Mouse (Mus musculus) testis, postnatal 14 days (tissue): ENCODE measurements around the gene Dctn2.
A peak's percentile ranks its signal among the peaks of the same experiment; 100 is the strongest.
"Not testable (repeated sequence)": the region's sequence is repeated elsewhere in the genome, so short reads cannot be mapped to it uniquely, and the experiment has no call there.

Source experiments
- DNase-seq: peaks from one replicate; pipeline ENCODE4 v3.0.0; 2021; ENCODE audit warnings: low spot score

The Dctn2 gene

GRCm38 (mm10) chr10:127289573-127290191 is 23.5 kb downstream of the Dctn2 start:
- DNase-seq = peak; percentile 82

DNA sequence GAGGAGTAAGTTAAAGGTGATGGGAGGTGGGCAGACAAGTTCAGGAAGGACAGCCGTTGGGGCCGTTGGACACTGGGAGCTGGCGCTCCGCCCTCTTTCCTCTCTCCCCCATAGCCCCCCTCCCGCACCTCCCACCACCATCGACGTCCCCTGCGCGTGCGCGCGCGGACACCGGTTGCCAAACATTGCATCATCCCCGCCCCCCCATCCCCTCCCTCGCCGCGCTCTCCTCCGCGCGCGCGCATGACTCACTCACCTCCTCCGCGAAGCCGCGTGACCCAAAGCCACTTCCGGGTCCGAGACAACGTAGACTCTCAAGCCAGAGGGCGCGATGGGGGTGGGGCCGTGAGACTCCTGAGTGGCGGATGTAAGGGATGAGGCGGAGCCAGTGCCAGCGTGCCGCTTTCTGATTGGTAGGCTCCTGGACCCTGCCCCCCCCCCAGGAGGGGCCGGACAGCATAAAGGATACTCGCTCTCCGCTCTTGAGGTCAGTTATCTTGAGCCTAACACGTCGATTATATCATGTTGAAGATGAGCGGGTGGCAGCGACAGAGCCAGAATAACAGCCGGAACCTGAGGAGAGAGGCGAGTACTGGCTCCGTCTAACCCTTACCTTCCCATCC is 24.2 kb downstream of the Dctn2 start:
- peak; percentile 100 for DNase-seq

- peak; percentile 62 for DNase-seq
Measured at GRCm38 (mm10) chr10:127290930-127291880, 25.0 kb downstream of the Dctn2 start.

DNA sequence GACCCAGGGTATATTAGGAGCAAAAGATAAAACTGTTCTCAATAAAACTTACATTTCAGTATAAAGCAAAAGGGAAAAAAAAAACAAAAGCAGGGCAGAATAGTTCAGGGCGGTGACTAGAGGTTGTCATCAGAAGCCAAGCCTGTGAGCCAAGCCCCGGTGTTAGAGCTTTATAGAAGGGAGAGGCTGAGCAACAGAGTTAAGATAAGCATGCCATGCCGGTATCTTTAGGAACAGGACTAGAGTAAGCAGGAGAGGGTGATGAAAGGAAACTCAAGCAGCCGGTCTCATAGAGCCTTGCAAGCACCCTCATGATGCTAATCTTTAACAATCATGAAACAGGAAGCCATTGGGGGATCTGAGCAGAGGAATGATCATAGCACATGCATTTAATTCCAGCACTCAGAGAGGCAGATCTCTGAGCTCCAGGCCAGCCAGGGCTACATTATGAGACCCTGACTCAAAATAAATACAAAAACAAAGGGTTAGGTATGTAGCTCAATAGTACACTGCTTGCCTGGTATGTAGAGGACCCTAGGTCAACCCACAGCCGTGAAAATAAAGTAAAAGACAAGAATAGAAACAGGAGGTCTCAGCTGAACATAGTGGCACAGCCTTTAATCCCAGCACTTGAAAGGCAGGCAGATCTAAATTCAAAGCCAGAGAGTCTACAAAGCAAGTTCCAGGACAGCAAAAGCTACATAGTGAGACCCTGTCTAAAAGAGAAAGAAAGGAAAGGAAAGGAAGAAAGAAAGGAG is 25.9 kb downstream of the Dctn2 start:
- DNase-seq = no peak

- DNase-seq = peak; percentile 47
Measured at GRCm38 (mm10) chr10:127292987-127293538, 26.9 kb downstream of the Dctn2 start.

DNA sequence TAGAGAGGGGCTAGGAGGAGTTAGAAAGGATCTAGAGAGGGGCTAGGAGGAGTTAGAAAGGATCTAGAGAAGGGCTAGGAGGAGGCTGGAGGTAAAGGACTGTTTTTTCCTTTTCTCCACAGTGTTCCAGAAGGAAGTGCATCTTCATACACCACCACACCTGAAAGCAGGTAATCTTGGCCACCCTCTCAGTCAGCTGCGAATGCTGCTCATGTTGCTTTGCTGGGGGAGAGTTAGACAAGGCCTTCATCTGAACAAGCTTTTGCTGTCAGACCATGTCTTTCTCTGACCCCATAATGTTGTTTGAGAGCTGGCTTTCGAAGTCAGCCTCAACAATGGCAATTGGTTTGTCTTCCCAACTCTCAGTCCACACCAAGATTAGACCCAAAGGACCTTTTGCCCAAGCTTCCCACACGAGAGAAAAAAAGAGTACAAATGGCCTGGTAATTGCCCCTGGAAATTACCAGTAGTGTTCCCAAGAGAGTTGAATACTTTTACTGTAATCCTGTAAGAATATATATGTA is 27.5 kb downstream of the Dctn2 start:
- DNase-seq = no peak

- DNase-seq = no peak
Measured at GRCm38 (mm10) chr10:127294895-127295510, 28.8 kb downstream of the Dctn2 start.

GRCm38 (mm10) chr10:127295986-127296794 is 30.0 kb downstream of the Dctn2 start:
- no peak for DNase-seq

DNA sequence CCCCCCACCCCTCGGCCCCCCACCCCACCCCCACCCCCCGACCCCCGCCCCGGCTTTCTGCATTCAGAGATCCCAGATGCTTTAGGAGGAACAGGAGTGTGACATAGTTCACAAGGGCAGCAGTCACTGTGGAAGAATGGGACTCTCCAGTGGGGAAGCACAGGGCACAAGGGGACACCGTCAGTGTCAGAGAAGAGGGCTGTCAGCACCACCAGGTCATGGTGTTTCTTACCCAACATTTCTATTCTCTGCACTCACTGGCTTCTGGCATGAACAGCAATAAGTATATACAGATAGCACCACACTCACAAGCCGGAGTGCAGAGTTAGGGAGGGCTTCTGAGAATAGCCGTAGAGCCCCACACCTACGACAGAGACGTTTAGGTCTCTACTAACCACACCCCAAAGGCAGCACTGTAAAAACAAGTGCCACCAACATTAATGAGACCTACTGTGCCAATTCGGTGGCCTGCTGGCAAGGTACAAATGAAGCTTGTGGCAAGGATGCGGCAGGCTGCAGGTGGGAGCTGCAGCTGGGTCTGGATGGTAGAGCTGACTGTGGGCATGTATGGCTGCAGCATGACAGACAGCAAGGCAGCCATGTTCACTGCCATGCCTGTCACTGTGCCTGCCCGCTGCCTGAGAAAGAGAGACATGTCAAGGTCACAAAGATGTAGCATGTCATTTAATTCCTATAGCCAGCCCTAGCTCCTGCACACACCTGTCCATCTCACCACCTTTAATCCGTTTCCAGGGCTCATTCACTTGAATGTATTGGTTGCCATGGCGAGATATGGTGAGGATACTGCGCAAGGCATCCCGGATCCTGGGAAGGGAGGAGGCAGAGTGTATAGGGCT is 31.1 kb downstream of the Dctn2 start:
- no peak for DNase-seq

DNA sequence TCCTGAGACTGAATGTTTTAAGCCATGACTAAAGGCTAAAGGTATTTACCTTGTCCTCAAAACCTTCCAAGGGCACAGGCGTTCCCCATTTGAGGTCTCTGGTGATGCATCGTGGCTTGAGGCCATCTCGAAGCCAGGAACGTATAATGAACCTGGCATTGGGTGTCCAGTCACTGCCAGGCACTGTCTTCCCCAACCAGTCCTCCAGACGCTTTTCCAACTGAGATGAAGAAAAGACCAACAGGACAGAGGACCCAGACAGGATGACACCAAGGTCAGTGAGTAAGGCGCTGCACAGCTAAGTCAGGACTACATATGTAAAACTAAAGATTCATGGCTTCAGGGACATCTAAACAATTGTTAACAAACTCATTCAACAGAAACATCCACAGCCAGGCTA is 34.2 kb downstream of the Dctn2 start:
- DNase-seq = no peak

GRCm38 (mm10) chr10:127303136-127303535 is 37.0 kb downstream of the Dctn2 start:
- no peak for DNase-seq

DNA sequence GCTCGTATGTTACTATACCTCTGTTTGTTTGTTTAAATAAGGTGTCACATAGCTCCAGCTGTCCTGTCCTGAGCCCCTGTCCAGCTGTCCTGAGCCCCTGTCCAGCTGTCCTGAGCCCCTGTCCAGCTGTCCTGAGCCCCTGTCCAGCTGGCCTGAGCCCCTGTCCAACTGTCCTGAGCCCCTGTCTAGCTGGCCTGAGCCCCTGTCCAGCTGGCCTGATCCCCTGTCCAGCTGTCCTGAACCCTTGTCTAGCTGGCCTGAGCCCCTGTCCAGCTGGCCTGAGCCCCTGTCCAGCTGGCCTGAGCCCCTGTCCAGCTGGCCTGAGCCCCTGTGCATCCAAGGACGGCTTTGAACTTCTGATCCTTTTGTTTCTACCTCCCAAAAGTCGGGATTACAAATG is 43.0 kb downstream of the Dctn2 start:
- DNase-seq = not testable (repeated sequence)

DNA sequence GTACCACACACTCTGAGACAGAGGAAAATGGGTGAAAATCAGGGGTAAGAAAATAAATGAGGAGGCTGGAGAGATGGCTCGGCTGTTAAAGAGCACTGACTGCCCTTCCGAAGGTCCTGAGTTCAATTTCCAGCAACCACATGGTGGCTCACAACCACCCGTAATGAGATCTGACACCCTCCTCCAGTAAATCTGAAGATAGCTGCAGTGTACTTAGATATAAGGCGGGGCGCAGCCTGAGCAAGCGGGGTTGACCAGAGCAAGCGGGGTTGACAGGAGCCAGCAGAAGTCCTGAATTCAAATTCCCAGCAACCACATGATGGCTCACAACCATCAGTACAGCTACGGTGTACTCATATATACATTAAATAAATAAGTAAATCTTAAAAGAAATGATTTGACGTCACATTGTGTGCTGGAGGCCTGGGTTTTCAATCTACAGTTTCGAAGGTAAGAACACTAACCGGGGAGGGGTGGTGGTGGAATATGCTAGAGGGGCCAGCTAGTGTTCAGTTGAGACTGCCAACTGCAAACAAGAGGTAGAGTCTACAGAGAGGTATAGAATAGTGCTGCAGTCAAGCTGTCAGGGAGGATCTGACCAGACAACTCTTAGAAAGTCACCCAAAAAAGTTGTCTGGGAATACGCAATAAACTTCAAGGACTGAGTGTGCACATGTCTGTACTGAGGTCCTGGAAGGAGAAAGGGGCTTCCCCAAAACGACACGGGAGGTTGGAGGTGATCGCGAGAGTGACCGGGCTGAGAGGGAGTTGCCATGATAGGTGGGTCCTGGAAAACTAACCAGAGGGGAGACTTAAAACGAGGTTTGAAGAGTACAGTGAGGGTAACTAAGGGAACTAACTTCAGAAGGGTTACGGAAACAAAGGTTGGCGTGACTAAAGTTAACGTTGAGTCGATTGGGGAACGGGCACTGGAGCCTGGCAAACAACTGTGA is 44.6 kb downstream of the Dctn2 start:
- no peak for DNase-seq

DNA sequence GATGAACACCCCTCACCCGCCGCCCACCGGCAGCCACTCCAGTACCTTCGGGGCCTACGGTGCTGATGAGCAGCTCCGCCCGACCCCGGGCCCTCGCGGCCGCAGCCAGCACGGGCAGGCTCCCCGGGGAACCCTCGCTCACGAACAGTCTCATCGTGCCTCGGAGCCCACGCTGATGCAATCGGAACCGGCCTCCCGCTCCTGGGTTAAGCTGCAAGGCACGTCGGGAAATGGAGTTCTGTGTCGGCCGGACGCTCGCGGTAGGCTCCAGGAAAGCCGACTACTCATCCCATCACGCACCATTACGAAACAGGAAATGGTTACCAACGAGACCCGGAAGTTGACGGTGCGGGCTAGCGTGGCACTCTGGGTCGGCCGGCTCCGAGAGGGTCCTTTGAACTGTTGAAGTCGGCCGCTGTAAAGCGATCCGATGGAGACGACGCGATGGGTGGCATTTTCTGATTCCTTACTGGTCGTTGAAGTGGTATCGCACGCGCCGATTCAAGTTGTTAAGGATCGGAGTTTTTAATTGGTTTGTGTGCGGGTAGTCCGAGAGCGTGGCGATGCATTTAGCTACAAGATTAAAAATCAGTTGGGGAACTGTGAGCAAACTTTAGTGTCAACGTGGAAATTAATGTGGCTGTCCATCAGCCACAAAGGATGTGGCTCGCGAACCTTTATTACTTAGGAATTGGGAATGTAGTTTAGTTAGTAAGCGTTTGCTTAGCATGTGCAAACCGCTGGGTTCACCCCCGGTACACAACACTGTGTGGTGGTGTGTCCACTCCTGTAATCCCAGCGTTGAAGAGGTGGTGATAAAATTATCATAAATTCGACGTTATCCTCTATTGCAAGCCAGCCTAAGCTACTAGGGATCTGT is 45.5 kb downstream of the Dctn2 start, which contains the start of gene Mars:
Mars (minus strand) TSS at position 311 of the 880 bp plus-strand sequence.
- DNase-seq = peak; percentile 93

- DNase-seq = peak; percentile 79
Measured at GRCm38 (mm10) chr10:127312356-127312676, 46.1 kb downstream of the Dctn2 start.

- DNase-seq = no peak
Measured at GRCm38 (mm10) chr10:127312858-127313257, 46.7 kb downstream of the Dctn2 start.

- DNase-seq = not testable (repeated sequence)
Measured at GRCm38 (mm10) chr10:127313516-127313915, 47.3 kb downstream of the Dctn2 start.
